Mouse (Mus musculus) cerebellum, adult 18-20 months (tissue): ENCODE data around the gene Mobp.

Source experiments
- DNase-seq, 2 experiments: peaks; one replicate each; pipeline ENCODE4 v3.0.0; 2021

Mobp gene

DNA sequence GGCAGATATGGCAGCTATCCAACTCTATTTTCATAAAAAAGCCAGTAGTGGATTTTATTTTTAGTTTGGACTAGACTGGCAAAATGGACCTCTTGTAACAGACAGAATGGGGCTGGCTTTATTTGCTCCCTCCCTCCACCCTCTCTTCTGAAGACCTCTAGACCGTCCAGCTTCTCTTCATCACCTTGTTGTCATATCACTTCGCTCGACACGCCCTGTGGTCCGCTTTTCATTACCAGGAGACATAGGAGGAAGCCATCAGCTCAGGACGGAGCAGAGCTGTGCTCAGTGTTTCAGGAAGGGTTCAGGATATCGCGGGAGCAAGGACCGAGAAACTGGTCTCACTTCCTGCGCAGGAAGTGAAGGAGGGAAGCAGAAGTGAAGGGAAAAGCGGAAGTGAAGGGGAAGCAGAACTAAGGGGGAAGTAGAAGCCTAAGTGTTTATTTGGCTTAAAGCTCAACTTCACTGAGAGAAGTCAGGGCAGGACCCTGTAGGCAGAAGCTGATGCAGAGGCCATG is 65.5 kb downstream of the Mobp start:
- no peak for DNase-seq

DNA sequence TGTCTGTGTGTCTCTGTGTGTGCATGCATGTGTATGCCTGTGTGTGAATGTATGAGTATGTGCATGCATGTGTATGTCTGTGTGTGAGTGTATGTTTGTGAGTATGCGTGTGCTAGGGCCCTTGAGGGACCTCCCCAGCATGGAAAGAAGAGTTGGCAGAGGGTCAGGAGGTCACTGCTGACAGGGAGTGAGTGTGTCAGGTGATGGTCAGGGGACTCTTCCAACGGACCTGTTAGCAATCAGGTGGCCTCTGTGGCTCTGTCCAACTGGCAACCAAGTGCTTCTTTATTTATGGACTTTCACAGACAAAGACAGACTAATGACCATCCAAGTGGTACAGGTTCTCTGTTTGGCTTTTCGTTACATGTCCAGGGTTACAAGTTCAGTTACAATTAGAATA is 69.9 kb downstream of the Mobp start:
- DNase-seq, result no peak
